Mouse (Mus musculus): ENCODE measurements around the gene Chst15.

Gene Chst15

DNA sequence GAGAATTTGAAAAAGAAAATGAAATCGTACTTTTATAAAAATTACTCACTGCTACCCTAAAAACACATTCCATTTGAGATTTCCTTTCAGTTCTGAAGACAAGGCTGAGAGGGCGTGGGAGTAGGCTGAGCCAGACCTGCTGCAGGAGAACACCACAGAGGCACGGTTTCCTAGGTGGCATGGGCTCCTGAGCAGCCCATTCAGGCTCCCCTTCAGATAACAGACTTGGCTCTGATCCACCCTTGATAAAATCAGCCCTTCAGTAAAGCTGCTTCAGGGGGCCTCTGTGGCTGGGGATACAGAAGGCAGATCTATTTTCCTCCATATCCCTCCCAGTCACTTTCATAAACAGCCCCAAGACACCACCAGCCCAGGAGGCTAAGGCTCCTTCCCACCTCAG lies 19.8 kb upstream of the Chst15 start:
- no peak for DNase-seq (ENCODE audit: low spot score in 2 of 2)

DNA sequence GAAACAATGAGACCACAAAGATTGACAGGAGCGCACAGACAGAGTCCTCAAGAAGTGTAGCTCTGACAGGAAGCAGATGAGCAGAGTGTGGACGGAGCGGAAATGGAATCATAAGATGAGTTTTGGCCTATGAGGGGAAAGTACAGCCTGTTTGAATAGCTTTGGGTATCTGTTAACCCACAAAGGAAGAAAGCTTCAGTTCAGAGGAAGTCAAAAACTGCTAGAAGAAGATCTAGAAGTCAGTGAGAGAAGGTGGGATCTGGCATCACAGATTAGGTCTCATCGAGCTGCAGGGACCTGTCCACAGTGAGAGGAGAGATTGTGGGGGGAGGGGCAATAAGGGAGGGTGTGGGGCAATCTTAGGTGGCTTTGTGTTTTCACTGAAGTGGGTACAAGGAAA lies 18.3 kb upstream of the Chst15 start:
- no peak for DNase-seq (ENCODE audit: low spot score in 2 of 2)

DNA sequence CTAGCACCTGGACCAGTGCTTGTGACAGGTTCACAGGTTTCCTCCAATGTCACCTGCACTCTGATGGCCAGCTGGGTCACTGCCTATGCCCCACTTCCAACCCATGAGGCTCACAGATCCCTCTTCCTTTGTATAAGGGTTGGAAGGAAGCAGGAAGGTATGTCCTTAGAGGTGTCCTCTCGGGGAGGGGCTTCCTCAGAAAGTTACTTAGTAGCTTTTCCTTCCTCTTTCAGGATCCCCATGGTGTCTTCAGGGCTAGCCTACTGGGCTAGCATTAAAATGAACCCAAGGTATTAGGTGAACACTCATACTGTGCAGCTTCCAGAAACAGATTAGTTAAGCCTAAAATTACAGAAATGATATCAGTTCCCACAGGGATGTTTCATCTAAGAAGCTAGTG lies 16.1 kb upstream of the Chst15 start:
- no peak for DNase-seq (ENCODE audit: low spot score in 2 of 2)

DNA sequence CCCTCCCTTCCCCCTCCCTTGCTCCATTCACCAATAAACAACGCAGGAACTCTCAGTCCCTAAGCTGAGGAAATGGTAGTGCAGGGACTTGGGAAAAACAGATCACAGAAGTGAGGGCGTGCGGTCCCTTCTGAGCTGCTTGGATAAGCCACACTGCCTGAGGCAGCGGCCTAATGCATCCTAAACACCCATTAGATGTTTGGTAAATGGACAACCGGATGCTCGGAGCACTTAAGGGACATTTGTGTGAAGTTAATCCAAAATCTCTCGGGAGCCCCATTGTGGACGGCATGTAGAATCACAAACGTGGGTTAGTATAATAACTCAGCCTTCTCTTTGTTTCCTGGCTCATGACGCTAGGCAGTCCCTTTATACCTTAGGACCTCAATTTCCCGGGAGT lies 15.1 kb upstream of the Chst15 start:
- no peak for DNase-seq (ENCODE audit: low spot score in 2 of 2)

DNA sequence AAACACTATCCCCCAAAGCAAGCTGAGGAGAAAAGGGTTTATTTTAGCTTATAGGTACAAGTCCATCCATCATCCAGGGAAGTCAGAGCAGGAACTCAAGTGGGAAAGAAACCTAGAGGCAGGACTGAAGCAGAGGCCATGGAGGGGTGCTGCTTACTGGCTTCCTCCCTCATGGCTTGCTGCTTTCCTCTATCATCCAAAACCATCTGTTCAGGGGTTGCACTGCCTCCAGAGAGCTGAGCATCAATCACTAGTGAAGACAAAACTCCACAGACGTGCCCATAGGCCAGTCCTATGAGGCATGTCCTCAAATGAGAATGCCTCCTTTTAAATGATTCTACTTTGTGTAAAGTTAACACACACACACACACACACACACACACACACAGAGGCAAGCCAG lies 13.2 kb upstream of the Chst15 start:
- DNase-seq (ENCODE audit: low spot score in 2 of 2), result no peak

DNA sequence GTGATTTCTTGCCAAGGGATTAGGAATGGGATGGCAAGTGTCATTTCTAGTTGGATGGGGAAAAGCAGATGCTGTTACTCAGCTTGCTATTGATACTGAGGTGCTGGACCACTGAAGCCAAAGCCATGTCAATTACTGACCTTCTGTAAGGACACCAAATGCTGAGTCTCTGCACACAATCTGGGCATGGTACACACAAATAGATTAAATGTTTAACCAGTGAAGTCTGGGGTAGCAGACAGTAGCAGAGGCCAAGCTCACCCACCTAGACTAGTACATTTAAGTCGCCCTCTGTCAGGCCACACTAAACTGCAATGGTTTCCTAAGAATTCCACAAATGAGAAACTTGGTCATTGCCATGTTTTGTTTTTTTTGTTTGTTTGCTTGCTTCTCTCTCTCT lies 11.6 kb upstream of the Chst15 start:
- no peak for DNase-seq (ENCODE audit: low spot score in 2 of 2)

DNA sequence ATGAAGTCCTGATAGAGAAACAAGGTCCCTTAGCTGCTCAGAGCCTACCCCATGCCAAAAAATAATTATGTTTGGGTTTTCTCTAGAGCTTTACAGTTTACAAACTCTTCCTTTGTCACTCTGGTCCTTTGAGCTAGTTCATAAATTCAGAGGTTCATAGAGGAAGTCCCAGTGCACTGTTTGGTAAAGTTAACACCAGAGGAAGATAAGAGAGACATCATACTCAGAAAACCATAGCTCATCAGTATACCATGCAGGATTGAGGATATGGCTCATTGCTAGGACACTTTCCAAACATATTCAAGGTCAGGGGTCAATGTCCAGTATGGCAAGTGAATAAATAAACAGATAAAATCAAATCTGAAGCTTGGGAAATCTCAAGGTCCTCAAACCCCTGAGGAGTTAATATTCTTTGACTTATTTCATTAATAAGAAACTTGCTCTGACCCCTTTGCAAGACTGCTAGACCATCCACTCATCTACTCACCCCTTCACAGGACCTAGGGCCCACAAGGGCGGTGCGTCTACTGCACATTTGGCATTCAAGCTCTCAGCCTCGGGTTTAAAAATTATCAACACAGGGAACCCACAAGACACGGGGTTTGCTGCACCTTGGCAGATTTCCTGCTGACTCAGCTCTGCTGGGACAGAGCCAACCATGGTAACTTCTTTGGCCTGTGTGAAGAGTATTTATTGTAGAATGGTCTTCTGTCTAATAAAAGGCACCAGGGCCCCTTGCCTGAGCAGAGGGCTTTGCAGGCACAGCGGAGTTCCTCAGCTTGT lies 8.7 kb upstream of the Chst15 start:
- peak; percentile 72 to 75 for DNase-seq (ENCODE audit: low spot score in 2 of 2)

DNA sequence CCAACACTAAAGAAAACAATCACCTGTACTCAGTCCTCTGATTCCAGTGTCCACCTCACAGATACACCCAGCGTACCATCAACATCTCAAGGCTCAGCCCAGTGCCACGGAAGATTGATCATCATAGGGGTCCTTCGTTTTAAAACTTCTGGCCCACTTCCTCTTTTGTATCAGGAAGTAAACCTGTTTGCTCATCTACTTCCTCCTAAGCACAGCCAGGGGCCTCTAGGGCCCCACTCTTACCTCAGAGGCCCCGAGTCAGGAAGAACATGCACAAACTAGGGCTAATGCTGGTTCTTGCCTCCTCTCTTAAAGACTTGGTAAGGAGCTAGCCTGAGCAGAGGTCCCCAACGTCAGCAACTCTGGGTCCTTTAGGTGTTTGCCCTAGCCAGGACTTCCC lies 6.4 kb upstream of the Chst15 start:
- DNase-seq (ENCODE audit: low spot score in 2 of 2), result no peak

DNA sequence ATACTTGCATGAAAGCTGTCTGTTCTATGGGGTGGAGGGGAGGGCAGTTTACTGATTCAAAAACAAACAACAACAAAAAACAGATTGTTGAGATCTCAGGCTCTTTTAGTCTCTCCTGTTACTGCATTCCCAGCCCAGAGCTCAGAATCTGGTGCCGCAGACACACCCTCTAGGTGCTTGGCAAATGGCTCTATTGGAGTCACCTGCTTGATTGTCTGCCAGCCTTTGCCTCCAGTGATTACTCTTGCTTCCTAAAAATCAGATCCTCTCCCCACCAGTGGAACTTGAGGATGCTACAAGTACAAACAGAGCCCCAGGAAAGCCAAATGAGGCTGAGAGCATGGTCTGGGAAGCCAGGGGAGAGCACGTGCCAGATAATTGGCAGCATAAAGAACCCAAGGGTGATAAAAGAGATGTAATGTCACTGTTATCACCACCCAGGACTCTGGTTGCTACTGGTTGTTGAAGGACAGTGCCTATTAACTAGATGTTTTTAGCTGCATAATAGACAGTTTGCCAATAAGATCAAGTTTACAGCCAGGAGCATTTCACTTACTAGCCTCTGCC lies 4.4 kb upstream of the Chst15 start:
- DNase-seq (ENCODE audit: low spot score in 2 of 2), result no peak

DNA sequence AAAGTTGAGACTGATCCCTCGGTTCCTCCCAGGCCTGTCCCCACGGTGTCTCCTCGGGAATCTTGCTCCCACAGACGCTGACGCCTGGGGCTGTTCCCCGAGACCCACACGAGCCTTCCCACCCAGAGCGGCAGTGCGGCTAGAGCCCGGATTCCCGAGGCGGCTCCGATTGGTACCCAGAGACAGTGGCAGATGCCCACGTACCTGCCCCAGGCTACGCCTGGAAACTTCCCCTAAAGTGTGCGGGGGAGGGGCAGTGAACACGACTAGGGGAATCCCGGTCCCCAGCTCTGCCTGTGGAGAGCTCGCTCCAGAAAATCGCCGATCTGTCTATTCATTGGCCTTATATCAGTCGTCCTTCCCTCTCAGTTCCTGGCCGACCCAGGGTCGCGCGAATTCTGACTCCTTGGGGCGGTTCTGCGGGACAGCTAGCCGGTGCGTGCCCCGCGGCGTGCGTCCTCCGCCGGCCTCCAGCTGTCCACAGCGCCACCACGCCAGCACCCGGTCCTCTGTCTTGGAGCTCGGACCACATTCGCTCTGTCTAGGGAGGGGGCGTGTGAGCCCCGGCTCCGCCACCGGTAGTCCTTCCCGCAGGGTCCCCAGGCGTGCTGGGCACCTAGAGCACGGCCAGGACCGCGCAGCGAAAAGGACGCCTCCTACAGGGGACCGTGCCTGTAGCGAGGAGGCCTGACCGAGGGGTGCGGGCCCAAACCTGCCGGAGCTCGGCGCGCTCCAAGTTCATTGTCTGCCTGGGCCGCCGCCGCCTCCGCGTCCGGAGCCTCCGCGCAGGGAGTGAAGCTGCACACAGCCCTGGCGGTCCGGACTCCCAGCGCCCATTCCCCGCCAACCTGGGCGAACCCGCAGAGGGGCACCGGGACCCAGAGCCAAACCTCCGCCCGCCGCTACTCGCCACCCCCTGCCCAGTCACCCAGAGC lies 660 bp downstream of the Chst15 start:
- DNase-seq (ENCODE audit: low spot score in 2 of 2), result peak; percentile 65 to 79

DNA sequence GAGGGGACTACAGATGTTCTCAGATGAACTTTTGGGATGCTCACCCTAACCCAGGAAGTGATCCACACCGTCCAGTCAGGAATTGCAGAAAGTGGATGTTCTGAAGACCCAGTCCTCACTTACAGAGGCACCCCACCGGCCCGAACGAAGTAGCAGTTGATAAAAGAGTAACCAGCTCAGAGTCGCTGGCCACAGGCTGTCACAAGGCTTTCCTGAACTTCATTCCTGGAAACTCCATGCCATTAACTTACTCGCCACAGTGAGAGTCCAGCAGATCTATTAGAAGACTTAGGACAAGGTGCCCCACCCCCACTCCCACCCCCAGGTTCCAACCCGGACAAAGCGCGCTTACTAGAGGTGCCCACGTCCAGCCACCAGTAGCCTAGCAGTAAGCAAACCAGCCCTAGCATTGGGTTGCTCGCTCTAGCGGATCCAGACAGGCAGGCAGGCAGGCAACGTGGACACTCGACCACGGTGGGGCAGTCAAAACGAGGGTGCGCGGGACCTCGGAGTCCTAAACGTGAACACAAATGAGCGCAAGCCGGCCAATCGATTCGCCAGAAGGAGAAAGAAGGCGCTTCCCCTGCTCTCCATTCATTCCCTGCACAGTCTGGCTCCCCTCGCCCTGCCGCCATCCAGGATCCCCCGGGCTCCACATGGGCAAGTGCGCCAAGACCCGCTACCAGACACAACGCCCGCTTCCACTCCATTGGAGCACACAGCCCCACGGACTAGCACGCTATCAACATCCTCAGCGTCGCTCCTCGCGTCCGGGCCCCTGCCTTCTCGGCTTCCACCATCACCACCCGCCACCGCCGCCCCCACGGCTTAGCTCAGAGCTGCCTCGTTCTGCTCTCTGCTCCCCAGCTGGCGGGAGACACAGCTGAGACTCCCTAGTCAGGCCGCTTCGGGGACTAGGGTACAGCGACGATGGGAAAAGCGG lies 1.6 kb downstream of the Chst15 start:
- peak; percentile 64 to 65 for DNase-seq (ENCODE audit: low spot score in 2 of 2)

DNA sequence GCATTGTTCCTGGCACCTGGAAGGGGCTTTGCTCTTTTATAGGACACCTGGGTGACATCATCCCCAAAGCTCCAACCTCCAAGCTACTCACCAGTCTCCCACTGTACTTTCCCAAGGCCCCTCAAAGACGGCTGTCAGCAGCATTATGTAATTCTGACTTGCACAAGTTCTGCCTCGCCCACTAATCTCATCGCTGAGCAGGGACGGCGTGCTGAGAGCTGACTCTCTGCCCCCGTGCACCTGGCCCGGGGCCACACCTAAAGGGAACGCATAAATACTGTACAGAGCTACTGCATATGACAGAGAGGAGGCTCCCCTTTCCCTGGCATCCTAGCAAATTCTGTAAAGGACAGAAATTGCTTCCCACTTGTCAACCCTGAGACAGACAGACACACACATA lies 4.6 kb downstream of the Chst15 start:
- DNase-seq (ENCODE audit: low spot score in 2 of 2), result peak in 1 of 2 experiments; percentile 52

DNA sequence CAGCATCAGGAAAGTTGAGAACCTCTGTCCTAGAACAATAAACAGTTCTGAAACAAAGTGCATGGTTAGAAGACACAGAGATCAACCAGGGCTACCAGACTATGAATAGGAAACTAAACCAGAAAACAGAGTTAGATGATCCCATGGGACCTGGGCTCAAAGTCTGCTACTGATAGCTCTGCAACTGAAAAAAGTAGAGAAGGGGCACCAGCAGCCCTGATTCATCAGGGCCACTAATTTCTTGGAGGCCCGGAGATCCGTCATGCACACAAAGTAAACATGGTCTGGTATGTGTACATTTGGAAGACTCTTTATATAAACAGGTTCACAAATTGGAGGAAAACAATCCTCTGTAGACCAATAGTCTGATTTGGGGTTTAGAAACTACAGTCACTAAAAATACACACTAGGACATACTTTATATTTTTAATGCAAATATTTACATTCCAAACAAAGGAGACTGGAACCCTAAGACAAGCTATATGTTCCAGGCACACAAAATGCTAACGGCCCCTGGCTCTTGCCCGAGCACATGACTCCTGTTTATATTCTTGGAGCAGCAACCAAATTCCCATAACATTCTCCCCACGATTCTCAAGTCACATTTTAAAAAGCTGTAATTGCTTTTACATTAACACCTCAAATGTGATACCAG lies 8.4 kb downstream of the Chst15 start:
- no peak for DNase-seq (ENCODE audit: low spot score in 2 of 2)

DNA sequence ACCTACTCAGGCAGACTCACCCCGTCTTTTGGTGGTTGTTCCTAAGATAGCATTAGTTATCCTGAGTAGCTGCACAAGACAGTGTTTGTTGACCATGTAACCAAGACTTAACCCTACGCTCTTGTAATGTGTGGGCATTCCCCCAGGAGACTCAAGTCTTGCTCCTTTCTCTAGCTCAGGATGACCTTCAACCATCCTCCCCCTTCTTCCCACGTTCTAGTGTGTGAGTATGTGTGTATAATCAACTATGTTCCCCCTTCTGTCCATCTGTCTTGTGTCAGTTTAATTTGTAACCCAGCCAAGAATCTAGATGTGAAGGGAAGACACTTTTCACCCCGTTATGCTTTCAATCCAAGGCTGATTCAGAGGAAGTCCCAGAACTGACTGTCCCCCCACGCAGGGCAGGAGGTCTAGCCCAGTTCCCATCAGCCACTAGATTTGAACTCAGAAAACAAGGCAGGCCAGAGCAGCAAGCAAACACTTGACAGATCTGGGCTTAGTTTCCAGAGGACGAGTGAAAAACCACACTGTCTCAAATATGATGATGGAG lies 9.2 kb downstream of the Chst15 start:
- DNase-seq (ENCODE audit: low spot score in 2 of 2), result no peak

DNA sequence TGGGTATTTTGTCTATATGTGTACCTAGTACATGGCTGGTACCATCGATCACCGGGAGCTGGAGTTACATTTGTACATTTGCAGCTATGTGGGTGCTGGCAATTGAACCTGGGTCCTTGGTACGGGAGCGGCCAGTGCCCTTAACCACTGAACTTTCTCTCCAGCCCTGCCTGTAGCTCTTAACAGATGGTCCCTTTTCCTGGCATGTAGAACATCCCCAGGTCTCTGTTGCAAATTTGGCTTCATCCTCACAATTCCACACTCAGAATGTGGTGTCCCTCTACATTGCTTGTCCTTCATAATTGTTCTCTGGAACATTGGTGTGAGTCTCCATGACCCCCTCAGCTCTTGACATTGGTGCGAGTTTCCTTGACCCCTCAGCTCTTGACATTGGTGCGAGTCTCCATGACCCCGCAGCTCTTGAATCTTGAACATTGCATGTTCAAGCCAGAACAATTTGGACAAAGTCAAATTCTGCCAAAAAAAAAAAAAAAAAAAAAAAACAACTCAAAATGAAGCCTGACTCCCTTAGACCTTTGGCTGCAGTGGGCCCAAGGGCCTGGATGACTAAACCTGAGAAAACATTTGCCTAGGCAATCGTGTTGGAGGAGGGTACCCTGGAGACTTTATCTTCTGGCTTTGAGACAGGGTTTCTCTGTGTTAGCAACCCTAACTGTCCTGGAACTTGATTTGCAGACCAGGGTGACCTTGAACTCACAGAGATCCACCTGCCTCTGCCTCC lies 10.2 kb downstream of the Chst15 start:
- DNase-seq (ENCODE audit: low spot score in 2 of 2), result no peak

DNA sequence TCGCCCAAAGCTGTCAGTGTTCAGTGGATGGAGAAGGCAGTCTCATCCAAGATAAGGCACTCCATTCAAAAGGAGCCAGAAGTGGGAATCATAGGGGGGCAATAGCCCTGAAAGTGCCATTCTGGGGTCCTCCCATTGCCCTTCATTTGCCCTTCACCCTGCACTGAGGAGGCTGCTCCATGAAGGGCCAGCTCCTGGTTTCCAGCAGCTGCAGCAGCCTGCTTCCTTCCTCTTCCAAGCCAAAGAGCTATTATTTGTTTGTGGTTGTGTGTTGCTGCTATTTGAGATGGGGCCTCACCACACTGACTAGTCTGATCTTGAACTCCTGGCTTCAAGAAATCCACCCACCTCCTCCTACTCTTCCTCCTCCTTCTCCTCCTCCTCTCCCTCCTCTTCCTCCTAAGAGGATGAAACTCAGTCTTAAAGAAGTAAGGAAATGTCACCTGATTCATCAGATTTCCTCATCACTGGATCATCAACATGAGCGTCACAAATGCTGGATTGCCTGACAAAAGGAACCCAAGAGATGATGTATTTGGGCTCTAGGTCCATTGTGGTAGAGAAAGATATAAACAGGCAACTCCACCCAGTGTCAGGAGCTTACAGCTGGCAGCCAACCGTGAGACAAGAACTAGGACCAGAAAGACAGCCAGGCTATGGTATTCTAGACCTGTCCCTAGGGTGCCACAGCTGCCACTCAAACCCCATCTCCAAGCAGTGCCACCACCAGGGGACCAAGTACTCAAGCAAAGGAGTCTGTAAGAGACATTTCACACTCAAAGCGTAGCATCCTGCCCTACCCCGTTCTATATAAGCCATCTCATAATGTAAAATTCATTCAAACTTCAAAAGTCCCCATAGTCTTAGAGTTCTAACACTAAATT lies 11.3 kb downstream of the Chst15 start:
- no peak for DNase-seq (ENCODE audit: low spot score in 2 of 2)

DNA sequence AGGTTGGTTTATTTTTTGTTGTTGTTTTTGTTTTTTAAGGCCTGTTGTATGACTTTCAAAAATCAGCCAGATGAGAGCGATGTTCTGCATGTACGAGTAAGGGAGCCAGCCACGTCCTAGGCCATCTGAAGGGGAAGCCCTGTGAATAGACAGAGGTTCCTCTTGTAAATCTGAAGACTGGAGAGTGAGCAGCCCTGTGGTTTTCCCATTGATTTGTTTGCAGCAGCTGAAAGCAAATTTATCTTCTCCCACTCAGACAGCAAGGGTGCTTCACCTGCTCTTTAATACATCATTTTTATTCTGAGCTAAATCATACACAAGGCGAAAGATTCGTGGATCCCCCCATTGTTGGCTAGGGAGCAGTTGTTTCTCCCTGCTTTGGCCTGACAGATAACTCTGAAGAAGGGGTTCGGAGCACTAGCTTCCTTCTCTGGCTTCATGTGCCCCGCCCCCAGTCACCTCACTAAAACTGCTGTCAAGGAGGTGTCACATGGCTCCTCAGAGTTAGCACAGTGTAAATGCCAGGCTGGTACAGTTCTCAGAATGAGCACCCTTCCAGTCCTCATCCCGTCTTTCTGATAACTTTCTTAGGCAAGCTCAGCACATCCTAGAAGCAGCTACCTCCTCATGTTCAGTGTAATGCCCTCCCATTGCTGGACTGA lies 12.5 kb downstream of the Chst15 start:
- no peak for DNase-seq (ENCODE audit: low spot score in 2 of 2)

DNA sequence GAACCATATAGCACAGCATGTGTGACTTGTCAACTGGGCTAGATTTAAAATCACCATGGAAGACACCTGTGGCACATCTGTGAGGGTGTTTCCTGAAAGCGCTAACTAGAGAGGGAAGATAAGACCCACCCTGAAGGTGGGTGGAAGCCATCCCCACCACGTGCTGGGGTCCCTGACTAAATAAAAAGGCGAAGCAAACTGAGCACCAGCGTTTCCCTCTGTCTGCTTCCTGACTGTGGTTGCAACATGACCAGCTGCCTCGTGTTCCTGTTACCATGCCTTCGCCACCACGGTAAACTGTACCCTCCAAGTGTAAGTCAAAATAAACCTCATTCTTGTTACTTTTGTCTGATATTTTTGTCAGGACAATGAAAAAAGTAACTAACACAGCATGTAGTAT lies 13.0 kb downstream of the Chst15 start:
- DNase-seq (ENCODE audit: low spot score in 2 of 2), result no peak

Measured in urinary bladder, adult 18-20 months (tissue).